Mouse (Mus musculus): ENCODE measurements around the gene Hacd2.
A peak's percentile ranks its signal among the peaks of the same experiment; 100 is the strongest.

GRCm38 (mm10) chr16:35022242-35023137, at the start of gene Hacd2:
- TF ChIP-seq CTCF (conservative IDR thresholded peaks at IDR 0.05 in 1 of 2, IDR thresholded peaks at IDR 0.05 in 1 of 2; ENCODE audit: low read depth in 2 of 2, low read length in 2 of 2) (no peak), USF2 (conservative IDR thresholded peaks at IDR 0.05; ENCODE audit: low read depth, low read length) (peak; percentile 5; the same call in 1 of the 2 replicates), NELFE (IDR thresholded peaks at IDR 0.05; ENCODE audit: low read depth, low read length) (peak; percentile 83)

All from CH12.LX (cell line).